Mouse (Mus musculus) liver, adult 2 months (tissue): ENCODE measurements around the gene Icos.

Experiments used
- CTCF ChIP-seq: fragments of 200-500 bp; IDR thresholded peaks from 2 replicates; pipeline ENCODE4 v1.5.1; 2011; ENCODE audit warnings: low read depth, low read length, control low read depth
- POLR2A ChIP-seq: fragments of 200-500 bp; IDR thresholded peaks from 2 replicates; pipeline ENCODE4 v1.6.1; 2011; ENCODE audit warnings: low read length, control low read depth; ENCODE audit not compliant: insufficient read depth; ENCODE audit errors: extremely low read depth

GRCm38 (mm10) chr1:61016578-61017118 is 38.9 kb downstream of the Icos start:
- no peak for TF ChIP-seq POLR2A
- no peak for TF ChIP-seq CTCF
